Mouse (Mus musculus) forebrain, postnatal 0 days (tissue): ENCODE results near the gene Gm5414. TPM values are rescaled to one million over a fixed set of nuclear protein-coding genes. Genes with fewer than 3 reads are reported as not detected.

ENCODE experiments used
- ATAC-seq: fragments of 200-750 bp; cut with Nextera tagmentation; 2 replicates; pipeline ENCODE4 v1.8.0; 2017; ENCODE audit warnings: mild to moderate bottlenecking, moderate library complexity
- DNase-seq: peaks from one replicate; pipeline ENCODE4 v3.0.0-alpha.2; 2015
- H3K27ac ChIP-seq: fragments of 300-500 bp; sonication (generic); 2 replicates; pipeline ENCODE4 v1.5.1; 2014; ENCODE audit warnings: low read depth, mild to moderate bottlenecking, antibody characterized with exemption, low read length, moderate library complexity, mixed read lengths
- H3K27me3 ChIP-seq: fragments of 300-500 bp; sonication (generic); 2 replicates; pipeline ENCODE4 v1.6.1; 2014; ENCODE audit warnings: mild to moderate bottlenecking, low read length, mixed read lengths; ENCODE audit not compliant: insufficient read depth
- H3K36me3 ChIP-seq: fragments of 300-500 bp; sonication (generic); 2 replicates; pipeline ENCODE4 v1.6.1; 2014; ENCODE audit warnings: mild to moderate bottlenecking, moderate library complexity; ENCODE audit not compliant: insufficient read depth
- H3K4me1 ChIP-seq: fragments of 300-500 bp; sonication (generic); 2 replicates; pipeline ENCODE4 v1.6.1; 2014; ENCODE audit warnings: antibody characterized with exemption; ENCODE audit not compliant: insufficient read depth
- H3K4me2 ChIP-seq: fragments of 300-500 bp; sonication (generic); 2 replicates; pipeline ENCODE4 v1.6.1; 2014; ENCODE audit warnings: low read depth, mild to moderate bottlenecking, moderate library complexity
- H3K4me3 ChIP-seq: fragments of 300-500 bp; sonication (generic); 2 replicates; pipeline ENCODE4 v1.5.1; 2014; ENCODE audit warnings: low read depth, low read length, mixed read lengths
- H3K9ac ChIP-seq: fragments of 300-500 bp; sonication (generic); 2 replicates; pipeline ENCODE4 v1.6.1; 2014; ENCODE audit warnings: mild to moderate bottlenecking
- H3K9me3 ChIP-seq: fragments of 300-500 bp; sonication (generic); 2 replicates; pipeline ENCODE4 v1.6.1; 2016; ENCODE audit warnings: low read length
- CTCF ChIP-seq: sonication (generic); IDR thresholded peaks from 2 replicates; pipeline ENCODE4 v1.5.1; 2016; ENCODE audit warnings: antibody characterized with exemption, control low read depth, low read depth
- WGBS: fragments of 180-500 bp; shearing (Covaris S2); extraction: QIAGEN DNeasy Blood & Tissue Kit; methylation state at CpG from one replicate; pipeline ENCODE4 v1.1.7; 2014; 5-methylcytosine and 5-hydroxymethylcytosine counted together
- microRNA-seq, 2 experiments: library from miRNA; unstranded; fragments of <30 nt; microRNA quantifications; one replicate each; pipeline ENCODE4; 2016
- polyA plus RNA-seq: library from polyadenylated mRNA; unstranded; fragments of >200 nt; fragmentation: Nextera tagmentation; extraction: Ambion mirVana; gene quantifications from 2 replicates; pipeline ENCODE4 v1.2.1, GENCODE M21; 2015
- total RNA-seq: library from RNA; depleted of rRNA; stranded (reverse); fragments of >200 nt; gene quantifications from 2 replicates; pipeline ENCODE4 v1.2.3, GENCODE M21; 2014; rRNA removed

The Gm5414 gene
- total and polyA plus RNA-seq, 2 experiments from 2014 or later = not detected

GRCm38 (mm10) chr15:101583211-101583965, 44.6 kb downstream of the Gm5414 start:
- H3K9ac ChIP-seq = no peak overlapping the region
- H3K4me1 ChIP-seq = no peaks in the 10 kb centered on the region
- no peak overlapping the region for H3K4me2 ChIP-seq
- H3K27me3 ChIP-seq = no peaks in the 10 kb centered on the region
- no peaks in the 10 kb centered on the region for H3K9me3 ChIP-seq
- H3K36me3 ChIP-seq = no peaks in the 10 kb centered on the region
- peak; percentile 29 for DNase-seq
- WGBS = 75% methylated on average over 8 of the region's 8 CpGs
- H3K4me3 ChIP-seq = no peak overlapping the region
- no peak for ATAC-seq
- H3K27ac ChIP-seq = no peak overlapping the region
- TF ChIP-seq CTCF = no peak

- 74% methylated on average over 3 of the region's 3 CpGs for WGBS
- no peaks in the 10 kb centered on the region for H3K9me3 ChIP-seq
- DNase-seq (no peak), ATAC-seq (no peak)
- no peak overlapping the region for H3K4me3 ChIP-seq
- no peaks in the 10 kb centered on the region for H3K4me1 ChIP-seq
- H3K4me2 ChIP-seq = no peak overlapping the region
- no peak overlapping the region for H3K9ac ChIP-seq
- TF ChIP-seq CTCF = no peak
- H3K36me3 ChIP-seq = no peaks in the 10 kb centered on the region
- H3K27ac ChIP-seq = no peak overlapping the region
- no peaks in the 10 kb centered on the region for H3K27me3 ChIP-seq
Observed at GRCm38 (mm10) chr15:101581701-101582100, 46.3 kb downstream of the Gm5414 start.

- no peak for TF ChIP-seq CTCF
- 91% methylated on average over 5 of the region's 5 CpGs for WGBS
Observed at GRCm38 (mm10) chr15:101575506-101575905, 52.5 kb downstream of the Gm5414 start.

More at GRCm38 (mm10) chr15:101575506-101575905, 52.5 kb downstream of the Gm5414 start:
- Histone ChIP-seq H3K36me3 (no peaks in the 10 kb centered on the region), H3K27ac (no peak overlapping the region), H3K9ac (no peak overlapping the region), H3K27me3 (no peaks in the 10 kb centered on the region), H3K4me3 (no peak overlapping the region), H3K4me2 (no peak overlapping the region), H3K4me1 (no peaks in the 10 kb centered on the region), H3K9me3 (no peaks in the 10 kb centered on the region)
- no peak for ATAC-seq
- no peak for DNase-seq

Small RNA genes within 50 kb of the gene (microRNA-seq; reads per million reads assigned to microRNA genes)
- 0 reads per million in 2 experiments for gene Gm44383
- 0 reads per million in 2 experiments for gene Gm44479

Other genes starting within 250 kb of the Gm5414 start
- 0.29 and 0.31 TPM in 2 replicates for gene Krt7, start 217.1 kb downstream of the Gm5414 start, total RNA-seq
- gene Krt7, start 217.1 kb downstream of the Gm5414 start, polyA plus RNA-seq = 0.24 and 0.47 TPM in 2 replicates
- gene Krt87, start 189.4 kb downstream of the Gm5414 start, total RNA-seq = 0.15 and 0.52 TPM in 2 replicates
- 0.36 and 0.38 TPM in 2 replicates for gene Krt87, start 189.4 kb downstream of the Gm5414 start, polyA plus RNA-seq
- gene Krt88, start 180.4 kb downstream of the Gm5414 start, total RNA-seq = not detected in 2 replicates
- gene Krt88, start 180.4 kb downstream of the Gm5414 start, polyA plus RNA-seq = not detected in 2 replicates
- not detected in 2 replicates for gene Krt81, start 164.4 kb downstream of the Gm5414 start, total RNA-seq
- not detected in 2 replicates for gene Krt81, start 164.4 kb downstream of the Gm5414 start, polyA plus RNA-seq
- gene Krt86, start 154.7 kb downstream of the Gm5414 start, total RNA-seq = 0.14 TPM in 1 of 2 replicates, not detected in the other
- gene Krt86, start 154.7 kb downstream of the Gm5414 start, polyA plus RNA-seq = 0.11 and 0.19 TPM in 2 replicates
- gene Krt83, start 136.7 kb downstream of the Gm5414 start, total RNA-seq = not detected in 2 replicates
- not detected in 2 replicates for gene Krt83, start 136.7 kb downstream of the Gm5414 start, polyA plus RNA-seq
- not detected in 2 replicates for gene Gm49425, start 110.9 kb downstream of the Gm5414 start, total RNA-seq
- gene Gm49425, start 110.9 kb downstream of the Gm5414 start, polyA plus RNA-seq = not detected in 2 replicates
- gene Krt84, start 95.4 kb downstream of the Gm5414 start, total RNA-seq = not detected in 2 replicates
- not detected in 2 replicates for gene Krt84, start 95.4 kb downstream of the Gm5414 start, polyA plus RNA-seq
- gene Krt82, start 77.5 kb downstream of the Gm5414 start, total RNA-seq = not detected in 2 replicates
- not detected in 2 replicates for gene Krt82, start 77.5 kb downstream of the Gm5414 start, polyA plus RNA-seq
- 0.29 TPM in 1 of 2 replicates, not detected in the other for gene Krt90, start 65.2 kb downstream of the Gm5414 start, total RNA-seq
- 0.10 and 0.29 TPM in 2 replicates for gene Krt90, start 65.2 kb downstream of the Gm5414 start, polyA plus RNA-seq
- 0.10 and 0.15 TPM in 2 replicates for gene Krt75, start 54.3 kb downstream of the Gm5414 start, total RNA-seq
- 0.05 and 0.19 TPM in 2 replicates for gene Krt75, start 54.3 kb downstream of the Gm5414 start, polyA plus RNA-seq
- gene Gm5478, start 19.2 kb upstream of the Gm5414 start, total RNA-seq = not detected in 2 replicates
- gene Gm5478, start 19.2 kb upstream of the Gm5414 start, polyA plus RNA-seq = not detected in 2 replicates
- gene Krt6b, start 52.1 kb upstream of the Gm5414 start, total RNA-seq = not detected in 2 replicates
- gene Krt6b, start 52.1 kb upstream of the Gm5414 start, polyA plus RNA-seq = not detected in 2 replicates
- not detected in 2 replicates for gene Krt6a, start 66.1 kb upstream of the Gm5414 start, total RNA-seq
- gene Krt6a, start 66.1 kb upstream of the Gm5414 start, polyA plus RNA-seq = not detected in 2 replicates
- not detected in 2 replicates for gene Krt5, start 84.7 kb upstream of the Gm5414 start, total RNA-seq
- gene Krt5, start 84.7 kb upstream of the Gm5414 start, polyA plus RNA-seq = not detected in 2 replicates
- 0.08 and 0.43 TPM in 2 replicates for gene Krt71, start 114.9 kb upstream of the Gm5414 start, total RNA-seq
- gene Krt71, start 114.9 kb upstream of the Gm5414 start, polyA plus RNA-seq = not detected in 2 replicates
- gene Krt72, start 158.3 kb upstream of the Gm5414 start, total RNA-seq = not detected in 2 replicates
- not detected in 2 replicates for gene Krt72, start 158.3 kb upstream of the Gm5414 start, polyA plus RNA-seq
- gene Krt73, start 174.2 kb upstream of the Gm5414 start, total RNA-seq = 0.24 and 0.38 TPM in 2 replicates
- gene Krt73, start 174.2 kb upstream of the Gm5414 start, polyA plus RNA-seq = 0.54 and 0.69 TPM in 2 replicates
- gene Krt2, start 190.0 kb upstream of the Gm5414 start, total RNA-seq = 0.15 and 0.29 TPM in 2 replicates
- 0.05 and 0.11 TPM in 2 replicates for gene Krt2, start 190.0 kb upstream of the Gm5414 start, polyA plus RNA-seq
- 9.2 and 12.3 TPM in 2 replicates for gene Krt1, start 222.6 kb upstream of the Gm5414 start, total RNA-seq
- 18.1 and 20.9 TPM in 2 replicates for gene Krt1, start 222.6 kb upstream of the Gm5414 start, polyA plus RNA-seq
- gene Krt77, start 241.5 kb upstream of the Gm5414 start, total RNA-seq = 3.7 and 7.7 TPM in 2 replicates
- gene Krt77, start 241.5 kb upstream of the Gm5414 start, polyA plus RNA-seq = 1.5 and 2.1 TPM in 2 replicates